In genomic region chr6:50456706-50457105, GRCm38 (mm10) we compare ENCODE assay signal across 8 mouse cellular contexts. TPM values are rescaled to one million over a fixed set of nuclear protein-coding genes. Genes with fewer than 3 reads are reported as not detected.
DNase-seq lines count a peak whose midpoint lies in the region; ATAC-seq lines count a peak whose summit lies in the region.

No protein-coding gene starts in this region.

- H3K36me3 ChIP-seq in heart, embryonic 11.5 days (ENCODE audit: control insufficient read depth, insufficient read depth, low read length): no peaks in the 10 kb centered on the region
- no peaks in the 10 kb centered on the region for H3K36me3 ChIP-seq in forebrain, embryonic 16.5 days (ENCODE audit: control insufficient read depth, insufficient read depth)

- H3K4me2 ChIP-seq in heart, embryonic 11.5 days: peak overlapping the region; percentile 91
- H3K4me2 ChIP-seq in forebrain, embryonic 16.5 days (ENCODE audit: low read length): peak overlapping the region; percentile 78

- H3K4me3 ChIP-seq in heart, embryonic 11.5 days (ENCODE audit: low read depth, low read length): no peak overlapping the region
- no peak overlapping the region; the same call in 1 of the 2 replicates for H3K4me3 ChIP-seq in forebrain, embryonic 16.5 days (replicated peaks; ENCODE audit: low read length)

- no peaks in the 10 kb centered on the region for H3K27me3 ChIP-seq in heart, embryonic 11.5 days (ENCODE audit: control insufficient read depth, insufficient read depth, low read length)
- no peaks in the 10 kb centered on the region; the same call in 1 of the 2 replicates for H3K27me3 ChIP-seq in forebrain, embryonic 16.5 days (replicated peaks; ENCODE audit: control insufficient read depth, insufficient read depth, low read length)

- no peak overlapping the region for H3K27ac ChIP-seq in heart, embryonic 11.5 days (ENCODE audit: low read depth, low read length)
- H3K27ac ChIP-seq in forebrain, embryonic 16.5 days (ENCODE audit: low read length): no peak overlapping the region

- no peak for DNase-seq in heart, postnatal 4 days
- peak; percentile 16 for DNase-seq in MN1 (ENCODE audit: low spot score)
- DNase-seq in mesoderm, embryonic 11.5 days (ENCODE audit: low read depth, low spot score): peak; percentile 10
- DNase-seq in testis, postnatal 14 days (ENCODE audit: low spot score): no peak
- DNase-seq in retina, postnatal 1 day: no peak
- no peak for DNase-seq in frontal cortex, postnatal 14 days (ENCODE audit: low spot score in 2 of 2)

- WGBS in heart, embryonic 11.5 days (ENCODE audit: insufficient replicate concordance): 75% methylated on average over 14 of the region's 14 CpGs
- 67% methylated on average over 14 of the region's 14 CpGs for WGBS in forebrain, embryonic 16.5 days

- no peak for ATAC-seq in heart, embryonic 11.5 days (replicated peaks; ENCODE audit: insufficient number of reproducible peaks, low FRiP score, low TSS enrichment)
- ATAC-seq in forebrain, embryonic 16.5 days: no peak

- H3K4me1 ChIP-seq in heart, embryonic 11.5 days (ENCODE audit: control insufficient read depth, insufficient read depth, low read length): peaks cover 6% of the 10 kb centered on the region; the same call in 1 of the 2 replicates
- H3K4me1 ChIP-seq in forebrain, embryonic 16.5 days (replicated peaks; ENCODE audit: control insufficient read depth, insufficient read depth, low read length): peaks cover 7% of the 10 kb centered on the region; the same call in 1 of the 2 replicates

- no peak overlapping the region for H3K9ac ChIP-seq in heart, embryonic 11.5 days (ENCODE audit: low read depth, low read length)
- H3K9ac ChIP-seq in forebrain, embryonic 16.5 days (replicated peaks; ENCODE audit: low read depth, low read length): no peak overlapping the region

- no peaks in the 10 kb centered on the region for H3K9me3 ChIP-seq in heart, embryonic 11.5 days (replicated peaks; ENCODE audit: control insufficient read depth, low read length)
- no peaks in the 10 kb centered on the region for H3K9me3 ChIP-seq in forebrain, embryonic 16.5 days (ENCODE audit: control insufficient read depth, low read length)

RNA-seq across cellular contexts. Expression of gene Osbpl3, which starts 0.7 kb away (rescaled TPM):
- 9.3 and 13.3 TPM in 2 replicates for polyA plus RNA-seq in heart, embryonic 11.5 days (2014; fragmentation: Nextera tagmentation; extraction: Ambion mirVana)
- 10 to 100 TPM; 39.2 to 44.0 TPM for total RNA-seq in heart, postnatal 4 days (2021)
- polyA plus RNA-seq in forebrain, embryonic 16.5 days (2015; fragmentation: Nextera tagmentation; extraction: Ambion mirVana): 5.2 and 5.3 TPM in 2 replicates

Comparison
In these comparisons a context has a peak if more than half of its experiments do, and no peak if none do; other contexts are left out.
1. DNase-seq: peak in MN1 (single experiment) and mesoderm, embryonic 11.5 days (single experiment); none in heart, postnatal 4 days (single experiment), testis, postnatal 14 days (single experiment), retina, postnatal 1 day (single experiment) and frontal cortex, postnatal 14 days (0 of 2).